Mouse (Mus musculus) thymus, adult 2 months (tissue): Measurements from ENCODE around the gene Clpx. TPM values are rescaled to one million over a fixed set of nuclear protein-coding genes. Genes with fewer than 3 reads are reported as not detected.

ENCODE experiments used
- DNase-seq: peaks from one replicate; pipeline ENCODE4 v3.0.0; 2021
- H3K27ac ChIP-seq: fragments of 200-500 bp; 2 replicates; pipeline ENCODE4 v1.5.1; 2012; ENCODE audit warnings: low read length, control low read depth; ENCODE audit not compliant: control insufficient read depth, insufficient read depth
- H3K27me3 ChIP-seq: fragments of 200-500 bp; 2 replicates; pipeline ENCODE4 v1.6.1; 2012; ENCODE audit warnings: mild to moderate bottlenecking, low read length, moderate library complexity, mixed read lengths; ENCODE audit not compliant: control insufficient read depth, insufficient read depth
- H3K36me3 ChIP-seq: fragments of 200-500 bp; 2 replicates; pipeline ENCODE4 v1.6.1; 2012; ENCODE audit warnings: mild to moderate bottlenecking, low read length, moderate library complexity; ENCODE audit not compliant: control insufficient read depth, insufficient read depth
- H3K4me1 ChIP-seq: fragments of 200-500 bp; replicated peaks from 2 replicates; pipeline ENCODE4 v1.6.1; 2012; ENCODE audit warnings: low read length; ENCODE audit not compliant: control insufficient read depth, insufficient read depth
- H3K4me3 ChIP-seq: fragments of 200-500 bp; 2 replicates; pipeline ENCODE4 v1.5.1; 2012; ENCODE audit warnings: mild to moderate bottlenecking, low read length, control low read depth, moderate library complexity; ENCODE audit not compliant: control insufficient read depth, insufficient read depth
- CTCF ChIP-seq: fragments of 200-500 bp; IDR thresholded peaks from 2 replicates; pipeline ENCODE4 v1.5.1; 2012; ENCODE audit warnings: mild to moderate bottlenecking, control low read depth, low read length, moderate library complexity, borderline replicate concordance; ENCODE audit not compliant: control insufficient read depth, poor library complexity, insufficient read depth; ENCODE audit errors: extremely low read depth
- POLR2A ChIP-seq: fragments of 200-500 bp; IDR thresholded peaks from 2 replicates; pipeline ENCODE4 v1.6.1; 2012; ENCODE audit warnings: mild to moderate bottlenecking, low read length, control low read depth, moderate library complexity; ENCODE audit not compliant: control insufficient read depth, poor library complexity, insufficient read depth; ENCODE audit errors: extremely low read depth
- WGBS: fragments of 180-500 bp; shearing (Covaris S2); methylation state at CpG from one replicate; pipeline ENCODE4 v1.1.7; 2018; 5-methylcytosine and 5-hydroxymethylcytosine counted together
- polyA plus RNA-seq: library from polyadenylated mRNA; depleted of rRNA; stranded (reverse); fragments of >200 nt; gene quantifications from 2 replicates; pipeline ENCODE4 v1.2.3, GENCODE M21; 2012

The Clpx gene
- polyA plus RNA-seq, 1 experiment, result 10.1 TPM

- no peak overlapping the region for H3K27ac ChIP-seq
- TF ChIP-seq CTCF, result no peak
- 95% methylated on average over 4 of the region's 4 CpGs for WGBS
- no peaks in the 10 kb centered on the region for H3K36me3 ChIP-seq
- no peak for DNase-seq
- peaks cover 4% of the 10 kb centered on the region for H3K4me1 ChIP-seq
- H3K27me3 ChIP-seq, result no peaks in the 10 kb centered on the region
- no peak overlapping the region for H3K4me3 ChIP-seq
Measured at GRCm38 (mm10) chr9:65289988-65290387, 4.1 kb upstream of the Clpx start.

GRCm38 (mm10) chr9:65292421-65292820 is 1.6 kb upstream of the Clpx start:
- Histone ChIP-seq H3K36me3 (0 out of 2 replicates have a peak, but pooled peaks cover 1% of the 10 kb centered on the region), H3K4me3 (no peak overlapping the region), H3K27me3 (no peaks in the 10 kb centered on the region), H3K27ac (no peak overlapping the region), H3K4me1 (peaks cover 5% of the 10 kb centered on the region)
- DNase-seq, result no peak
- TF ChIP-seq POLR2A, result no peak
- 74% methylated on average over 3 of the region's 3 CpGs for WGBS

DNA sequence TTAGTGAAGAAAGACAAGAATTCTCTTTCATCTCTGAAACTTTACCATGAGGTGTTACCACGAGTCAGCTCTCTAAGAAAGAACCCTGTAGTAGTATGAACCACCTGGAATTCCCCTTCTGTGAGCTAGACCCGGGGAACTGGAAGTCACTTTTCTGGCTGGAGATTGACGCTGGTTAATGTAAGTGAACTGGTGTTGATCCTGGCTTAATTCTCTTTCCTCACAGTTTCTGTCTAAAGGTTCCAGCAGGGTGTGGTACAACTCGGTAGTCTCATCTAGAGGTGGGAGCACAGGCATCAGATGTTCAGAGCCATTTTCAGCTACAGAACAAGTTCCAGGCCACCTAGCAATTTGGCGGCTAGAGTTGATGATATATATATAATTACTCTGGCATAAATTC is 941 bp upstream of the Clpx start:
- H3K27ac ChIP-seq, result no peak overlapping the region
- WGBS, result 2% methylated on average over 5 of the region's 5 CpGs
- DNase-seq, result no peak
- H3K4me1 ChIP-seq, result peaks cover 5% of the 10 kb centered on the region
- H3K36me3 ChIP-seq, result 0 out of 2 replicates have a peak, but pooled peaks cover 3% of the 10 kb centered on the region
- no peak for TF ChIP-seq POLR2A
- no peak for TF ChIP-seq CTCF
- no peaks in the 10 kb centered on the region for H3K27me3 ChIP-seq
- no peak overlapping the region for H3K4me3 ChIP-seq

GRCm38 (mm10) chr9:65293580-65293972 is 484 bp upstream of the Clpx start:
- DNase-seq, result no peak
- peak overlapping the region; percentile 25 for H3K4me3 ChIP-seq
- peaks cover 5% of the 10 kb centered on the region for H3K4me1 ChIP-seq
- H3K27ac ChIP-seq, result no peak overlapping the region
- under 1% methylated on average over 9 of the region's 9 CpGs for WGBS
- H3K27me3 ChIP-seq, result no peaks in the 10 kb centered on the region
- H3K36me3 ChIP-seq, result 0 out of 2 replicates have a peak, but pooled peaks cover 3% of the 10 kb centered on the region
- TF ChIP-seq POLR2A (no peak), CTCF (no peak)

DNA sequence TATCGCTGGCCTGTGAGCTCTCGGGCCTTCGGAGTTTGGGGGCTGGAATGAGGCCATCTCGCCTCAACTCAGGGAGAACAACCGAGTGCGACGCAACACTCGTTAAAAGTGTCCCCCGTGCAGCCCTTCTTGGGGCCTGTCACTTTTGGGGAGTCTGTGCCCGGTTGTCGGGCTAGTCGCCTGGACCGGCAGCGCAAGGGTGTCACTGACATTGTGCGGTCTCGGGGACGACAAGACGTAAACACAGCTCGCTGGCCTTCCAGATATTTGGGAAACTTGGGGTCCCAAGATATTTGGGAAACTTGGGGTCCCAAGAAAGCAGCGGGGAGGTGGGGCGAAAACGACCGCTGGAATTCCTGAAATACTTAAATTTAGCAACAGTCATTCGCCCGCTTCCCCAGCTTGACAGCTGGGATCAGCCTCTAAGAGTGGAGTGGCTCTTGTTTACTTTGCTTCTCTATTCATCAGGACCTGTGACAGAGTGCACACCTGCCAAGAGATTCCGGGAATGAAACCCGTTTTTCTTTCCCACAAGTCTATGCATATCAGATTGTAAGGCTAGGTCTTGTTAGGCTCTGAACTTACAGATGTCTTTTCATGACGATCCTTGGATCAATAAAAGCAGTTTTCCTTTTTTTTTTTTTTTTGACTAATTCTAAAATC is 787 bp downstream of the Clpx start:
- no peak overlapping the region for H3K27ac ChIP-seq
- DNase-seq, result no peak
- peaks cover 7% of the 10 kb centered on the region for H3K36me3 ChIP-seq
- TF ChIP-seq CTCF, result no peak
- no peak for TF ChIP-seq POLR2A
- H3K4me3 ChIP-seq, result peak overlapping the region; percentile 73
- 2% methylated on average over 28 of the region's 28 CpGs for WGBS
- H3K4me1 ChIP-seq, result peaks cover 5% of the 10 kb centered on the region
- H3K27me3 ChIP-seq, result no peaks in the 10 kb centered on the region

GRCm38 (mm10) chr9:65297056-65297455 is 3.0 kb downstream of the Clpx start:
- no peaks in the 10 kb centered on the region for H3K27me3 ChIP-seq
- H3K27ac ChIP-seq, result no peak overlapping the region
- no peak overlapping the region for H3K4me3 ChIP-seq
- no peak for DNase-seq
- peaks cover 25% of the 10 kb centered on the region for H3K36me3 ChIP-seq
- 99% methylated on average over 2 of the region's 2 CpGs for WGBS
- H3K4me1 ChIP-seq, result peaks cover 5% of the 10 kb centered on the region
- TF ChIP-seq CTCF, result no peak
- TF ChIP-seq POLR2A, result no peak

DNA sequence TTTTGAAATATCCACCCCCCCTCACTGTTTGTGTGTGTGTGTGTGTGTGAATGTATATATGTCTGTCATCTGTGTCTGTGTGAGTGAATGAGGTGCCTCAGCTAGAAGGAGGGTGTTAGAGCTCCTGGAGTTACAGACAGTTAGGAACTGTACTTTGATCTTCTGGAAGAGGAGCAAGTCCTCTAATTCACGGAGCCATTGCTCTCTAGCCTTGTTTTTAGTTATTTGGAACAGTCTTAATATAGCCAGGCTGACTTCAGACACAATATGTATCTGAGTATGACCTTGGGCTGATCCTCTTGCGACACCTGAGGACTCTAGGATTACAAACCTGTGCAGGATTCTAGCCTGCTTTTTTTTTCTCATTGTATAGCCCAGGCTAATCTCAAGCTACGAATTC is 4.7 kb downstream of the Clpx start:
- H3K27ac ChIP-seq, result no peak overlapping the region
- DNase-seq, result no peak
- peaks cover 42% of the 10 kb centered on the region for H3K36me3 ChIP-seq
- TF ChIP-seq POLR2A (no peak), CTCF (no peak)
- no peaks in the 10 kb centered on the region for H3K27me3 ChIP-seq
- WGBS, result 92% methylated on average over 3 of the region's 3 CpGs
- no peak overlapping the region for H3K4me3 ChIP-seq
- peaks cover 5% of the 10 kb centered on the region; the same call in 1 of the 2 replicates for H3K4me1 ChIP-seq
